Mouse (Mus musculus) limb, embryonic 14.5 days (tissue): ENCODE data around the gene Cyth3. TPM values are rescaled to one million over a fixed set of nuclear protein-coding genes. Genes with fewer than 3 reads are reported as not detected.

ENCODE experiments used
- ATAC-seq: fragments of 200-750 bp; cut with Nextera tagmentation; 2 replicates; pipeline ENCODE4 v1.8.0; 2017; ENCODE audit warnings: low read depth, moderate number of reproducible peaks, moderate TSS enrichment; ENCODE audit not compliant: low FRiP score
- DNase-seq: peaks from one replicate; pipeline ENCODE4 v3.0.0-alpha.2; 2015; ENCODE audit warnings: low spot score
- H3K27ac ChIP-seq: fragments of 300-500 bp; sonication (generic); replicated peaks from 2 replicates; pipeline ENCODE4 v1.5.1; 2014; ENCODE audit warnings: low read depth, mild to moderate bottlenecking, low read length, moderate library complexity, mixed read lengths
- H3K27me3 ChIP-seq: fragments of 300-500 bp; sonication (generic); 2 replicates; pipeline ENCODE4 v1.6.1; 2014; ENCODE audit warnings: low read length, mixed read lengths; ENCODE audit not compliant: control insufficient read depth, insufficient read depth
- H3K36me3 ChIP-seq: fragments of 300-500 bp; sonication (generic); 2 replicates; pipeline ENCODE4 v1.6.1; 2014; ENCODE audit warnings: mild to moderate bottlenecking, low read length, moderate library complexity, mixed read lengths; ENCODE audit not compliant: control insufficient read depth, insufficient read depth
- H3K4me1 ChIP-seq: fragments of 300-500 bp; sonication (generic); 2 replicates; pipeline ENCODE4 v1.6.1; 2014; ENCODE audit warnings: antibody characterized with exemption, low read length, mixed read lengths; ENCODE audit not compliant: control insufficient read depth, insufficient read depth
- H3K4me2 ChIP-seq: fragments of 300-500 bp; sonication (generic); replicated peaks from 2 replicates; pipeline ENCODE4 v1.6.1; 2014; ENCODE audit warnings: low read depth, mild to moderate bottlenecking, low read length, moderate library complexity; ENCODE audit not compliant: severe bottlenecking
- H3K4me3 ChIP-seq: fragments of 300-500 bp; sonication (generic); replicated peaks from 2 replicates; pipeline ENCODE4 v1.5.1; 2014; ENCODE audit warnings: low read length
- H3K9ac ChIP-seq: fragments of 300-500 bp; sonication (generic); 2 replicates; pipeline ENCODE4 v1.6.1; 2014; ENCODE audit warnings: mild to moderate bottlenecking, low read depth, low read length, moderate library complexity; ENCODE audit not compliant: severe bottlenecking
- H3K9me3 ChIP-seq: fragments of 300-500 bp; sonication (generic); 2 replicates; pipeline ENCODE4 v1.6.1; 2016; ENCODE audit warnings: low read length; ENCODE audit not compliant: control insufficient read depth
- POLR2A ChIP-seq: fragments of 200-500 bp; IDR thresholded peaks from 2 replicates; pipeline ENCODE4 v1.8.0; 2012; ENCODE audit warnings: inconsistent platforms, mild to moderate bottlenecking, moderate library complexity, borderline replicate concordance; ENCODE audit not compliant: insufficient read depth, insufficient read length; ENCODE audit errors: extremely low read depth
- WGBS: fragments of 180-500 bp; shearing (Covaris S2); extraction: QIAGEN DNeasy Blood & Tissue Kit; methylation state at CpG from one replicate; pipeline ENCODE4 v1.1.7; 2014; 5-methylcytosine and 5-hydroxymethylcytosine counted together
- polyA plus RNA-seq, 2 experiments: library from polyadenylated mRNA; depleted of rRNA in 1 of 2; stranded (reverse) in 1 of 2; unstranded in 1 of 2; fragments of >200 nt; fragmentation: Nextera tagmentation in 1 of 2; extraction: Ambion mirVana in 1 of 2; gene quantifications; 2 replicates each; pipeline versions ENCODE4 v1.2.1 to v1.2.3; 2012 to 2014

The Cyth3 gene
- polyA plus RNA-seq, 2 experiments = 50.6 to 60.5 TPM

DNA sequence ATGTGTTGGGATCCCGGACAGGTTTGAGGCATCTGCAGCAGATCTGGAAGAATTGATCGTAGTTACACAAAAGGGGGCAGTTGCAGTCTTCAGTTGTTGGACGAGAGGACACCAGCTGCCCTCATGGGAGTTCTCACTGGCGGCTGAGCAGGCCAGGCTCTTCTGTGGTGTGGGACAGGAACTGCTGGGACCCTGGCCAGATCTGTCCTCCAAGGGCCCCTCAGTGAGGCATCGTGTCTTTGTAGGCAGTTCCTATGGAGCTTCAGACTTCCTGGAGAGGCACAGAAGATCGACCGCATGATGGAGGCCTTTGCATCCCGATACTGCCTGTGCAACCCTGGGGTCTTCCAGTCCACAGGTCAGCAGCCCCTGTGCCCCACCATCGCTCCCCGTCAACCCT, 78.8 kb downstream of the Cyth3 start:
- no peak for TF ChIP-seq POLR2A
- Histone ChIP-seq H3K36me3 (peaks cover 88% of the 10 kb centered on the region), H3K4me1 (no peaks in the 10 kb centered on the region), H3K27me3 (no peaks in the 10 kb centered on the region), H3K4me3 (no peak overlapping the region), H3K27ac (no peak overlapping the region), H3K9me3 (no peaks in the 10 kb centered on the region), H3K9ac (no peak overlapping the region), H3K4me2 (no peak overlapping the region)
- DNase-seq = no peak
- ATAC-seq = no peak
- 90% methylated on average over 10 of the region's 10 CpGs for WGBS

DNA sequence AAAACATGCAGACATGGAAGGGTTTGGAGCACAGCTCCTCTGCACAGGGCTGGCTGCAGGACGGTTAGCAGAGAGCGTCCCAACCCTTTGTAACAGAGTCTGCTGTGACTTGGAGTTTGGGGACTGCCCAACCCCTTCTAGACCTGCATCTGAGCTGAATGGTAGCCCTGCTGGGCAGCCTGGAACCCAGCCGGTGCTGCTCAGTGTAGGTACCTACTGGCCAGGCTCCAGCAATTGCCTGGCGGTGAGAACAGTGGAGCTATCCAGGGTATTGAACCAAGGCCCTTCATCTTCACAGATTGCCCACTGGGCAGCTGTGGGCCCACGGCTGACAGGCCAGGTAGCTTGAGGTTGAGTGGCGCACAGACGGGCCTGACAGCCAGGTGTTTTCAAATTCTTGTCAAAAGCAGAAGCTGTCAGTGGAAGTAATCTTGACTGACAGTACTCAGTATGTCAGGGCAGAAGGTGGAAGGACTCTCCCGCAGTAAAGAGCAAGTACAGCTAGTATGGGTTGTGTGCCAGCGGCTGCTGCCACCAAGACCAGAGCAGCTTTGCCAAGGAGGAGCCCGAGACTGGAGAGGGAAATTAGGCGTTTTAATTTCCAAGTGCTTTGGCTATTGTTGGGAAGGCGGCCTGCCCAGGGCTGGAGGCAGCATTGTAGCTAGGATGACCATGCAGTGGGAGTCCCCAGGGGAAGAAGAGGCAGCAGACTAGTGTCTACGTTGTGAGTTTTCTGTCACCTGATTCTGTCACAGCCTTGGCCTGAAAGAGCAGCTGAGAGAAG, 82.8 kb downstream of the Cyth3 start:
- no peaks in the 10 kb centered on the region for H3K27me3 ChIP-seq

DNA sequence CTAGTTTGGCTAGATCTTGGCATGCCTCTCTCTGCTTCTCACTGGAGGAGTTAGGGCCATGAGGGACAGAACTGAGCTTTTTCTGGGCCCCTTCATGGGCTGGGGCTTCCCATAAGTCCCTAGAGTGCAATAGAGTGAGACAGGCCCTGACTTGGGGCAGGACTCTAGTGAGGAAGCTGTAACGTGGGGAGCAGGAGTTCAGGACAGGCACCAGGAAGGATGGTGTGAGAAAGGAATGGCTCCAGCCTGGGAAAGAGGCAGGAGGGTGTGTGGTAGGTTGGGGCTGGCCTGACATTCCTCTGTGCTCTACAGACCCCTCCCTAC, 83.4 kb downstream of the Cyth3 start:
- DNase-seq = no peak
- Histone ChIP-seq H3K4me2 (no peak overlapping the region), H3K9me3 (no peaks in the 10 kb centered on the region), H3K27me3 (no peaks in the 10 kb centered on the region), H3K27ac (no peak overlapping the region), H3K36me3 (peaks cover 89% of the 10 kb centered on the region), H3K9ac (no peak overlapping the region), H3K4me3 (no peak overlapping the region), H3K4me1 (no peaks in the 10 kb centered on the region)
- whole genome bisulfite sequencing = 33% methylated on average over 1 of the region's 1 CpGs
- no peak for TF ChIP-seq POLR2A
- ATAC-seq = no peak

More for the DNA sequence above, 82.8 kb downstream of the Cyth3 start:
- Histone ChIP-seq H3K27ac (no peak overlapping the region), H3K9me3 (no peaks in the 10 kb centered on the region), H3K36me3 (peaks cover 88% of the 10 kb centered on the region), H3K4me3 (no peak overlapping the region), H3K9ac (no peak overlapping the region), H3K4me2 (no peak overlapping the region), H3K4me1 (no peaks in the 10 kb centered on the region)
- WGBS = 84% methylated on average over 13 of the region's 13 CpGs
- no peak for ATAC-seq
- no peak for DNase-seq
- no peak for TF ChIP-seq POLR2A

DNA sequence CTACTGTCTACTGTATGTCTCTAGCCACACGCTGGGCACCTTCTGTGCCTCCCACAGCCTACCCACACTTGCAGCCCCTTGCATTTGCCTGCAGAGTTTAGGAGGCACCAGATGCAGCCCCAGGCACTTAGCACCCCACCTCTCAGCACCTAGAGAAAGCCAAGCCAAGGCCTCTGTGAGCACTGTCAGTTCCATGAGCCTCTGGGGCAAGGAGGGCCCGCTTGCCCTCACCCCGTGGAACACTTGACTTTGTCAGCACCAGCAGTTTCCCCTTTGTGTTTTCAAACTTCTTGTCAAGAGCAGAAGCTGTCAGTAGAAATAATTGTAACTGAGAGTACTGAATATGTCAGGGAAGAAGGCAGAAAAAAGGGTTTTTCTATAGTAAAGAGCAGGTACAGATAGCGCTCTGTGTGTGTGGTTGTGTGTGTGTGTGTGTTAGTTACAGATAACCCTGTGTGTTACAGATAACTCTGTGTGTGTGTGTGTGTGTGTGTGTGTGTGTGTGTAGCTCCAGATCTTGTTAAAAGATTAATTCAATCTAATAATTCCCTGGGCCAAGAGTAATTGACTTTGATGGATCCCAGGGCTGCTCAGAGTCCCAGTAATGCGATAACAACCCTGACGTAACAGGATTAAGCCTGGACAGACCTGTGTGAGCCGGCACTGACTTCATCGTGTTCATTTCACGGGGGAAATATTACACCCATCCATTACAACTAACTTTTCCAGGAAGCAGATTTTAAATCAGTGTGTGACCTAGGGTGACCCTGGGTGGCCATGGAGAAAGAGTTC, 84.0 kb downstream of the Cyth3 start:
- H3K4me1 ChIP-seq = no peaks in the 10 kb centered on the region
- no peak for TF ChIP-seq POLR2A
- DNase-seq = no peak
- 68% methylated on average over 9 of the region's 9 CpGs for WGBS
- no peak overlapping the region for H3K4me3 ChIP-seq
- ATAC-seq = no peak
- H3K4me2 ChIP-seq = no peak overlapping the region
- H3K36me3 ChIP-seq = peaks cover 89% of the 10 kb centered on the region
- H3K27me3 ChIP-seq = no peaks in the 10 kb centered on the region
- no peak overlapping the region for H3K9ac ChIP-seq
- no peaks in the 10 kb centered on the region for H3K9me3 ChIP-seq
- H3K27ac ChIP-seq = no peak overlapping the region

DNA sequence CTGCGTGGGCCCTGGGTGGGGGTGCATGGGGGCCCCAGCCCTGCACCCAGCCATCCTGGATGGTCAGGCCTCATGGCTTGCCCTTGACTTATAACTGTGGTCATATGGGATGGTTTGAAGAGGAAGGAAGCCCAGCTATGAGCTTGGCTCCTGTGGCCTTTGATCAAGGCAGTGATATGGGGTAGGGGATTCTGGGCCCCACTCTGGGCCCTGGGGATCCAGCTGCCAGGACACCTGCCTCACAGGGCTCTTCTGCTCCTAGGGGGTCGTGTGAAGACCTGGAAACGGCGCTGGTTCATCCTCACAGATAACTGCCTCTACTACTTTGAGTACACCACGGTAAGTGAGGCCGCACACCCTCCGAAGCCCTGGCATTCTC, 84.6 kb downstream of the Cyth3 start:
- WGBS = 82% methylated on average over 7 of the region's 7 CpGs
- no peaks in the 10 kb centered on the region for H3K9me3 ChIP-seq
- no peak for ATAC-seq
- no peak for TF ChIP-seq POLR2A
- H3K9ac ChIP-seq = no peak overlapping the region
- no peak overlapping the region for H3K4me2 ChIP-seq
- H3K27ac ChIP-seq = no peak overlapping the region
- no peak for DNase-seq
- no peaks in the 10 kb centered on the region for H3K27me3 ChIP-seq
- no peak overlapping the region for H3K4me3 ChIP-seq
- H3K36me3 ChIP-seq = peaks cover 88% of the 10 kb centered on the region
- no peaks in the 10 kb centered on the region for H3K4me1 ChIP-seq
